Mouse (Mus musculus) heart, adult 18-20 months (tissue): ENCODE measurements around the gene Nr1i3. TPM values are rescaled to one million over a fixed set of nuclear protein-coding genes. Genes with fewer than 3 reads are reported as not detected.

Experiments
- DNase-seq, 2 experiments: peaks; one replicate each; pipeline ENCODE4 v3.0.0; 2021 to 2022; ENCODE audit warnings: mixed read lengths in 1 of 2
- total RNA-seq, 2 experiments: library from RNA; stranded (reverse); gene quantifications; 2 replicates each; pipeline ENCODE4 v1.2.3; 2021

The Nr1i3 gene
- total RNA-seq, 2 experiments from 2014 or later: not detected

- no peak for DNase-seq
Measured at GRCm38 (mm10) chr1:171195046-171195822, 18.5 kb upstream of the Nr1i3 start.

- DNase-seq: peak; percentile 81 to 88
Measured at GRCm38 (mm10) chr1:171195887-171196397, 17.8 kb upstream of the Nr1i3 start, which contains the start of gene Pcp4l1. TSS of gene Pcp4l1 (minus strand) at chr1:171196268.

GRCm38 (mm10) chr1:171199532-171199931 lies 14.2 kb upstream of the Nr1i3 start:
- DNase-seq: no peak

GRCm38 (mm10) chr1:171200769-171201168 lies 13.0 kb upstream of the Nr1i3 start:
- no peak for DNase-seq

- DNase-seq: no peak
Measured at GRCm38 (mm10) chr1:171203471-171204248, 10.1 kb upstream of the Nr1i3 start.

- DNase-seq: no peak
Measured at GRCm38 (mm10) chr1:171204249-171204644, 9.5 kb upstream of the Nr1i3 start.

GRCm38 (mm10) chr1:171205704-171206493 lies 7.9 kb upstream of the Nr1i3 start:
- DNase-seq: peak; percentile 52 to 74

GRCm38 (mm10) chr1:171209409-171209808 lies 4.4 kb upstream of the Nr1i3 start:
- no peak for DNase-seq

- peak in 1 of 2 experiments; percentile 18 for DNase-seq
Measured at GRCm38 (mm10) chr1:171212854-171213253, 916 bp upstream of the Nr1i3 start.

GRCm38 (mm10) chr1:171216241-171216955 lies 2.6 kb downstream of the Nr1i3 start:
- no peak for DNase-seq

GRCm38 (mm10) chr1:171220871-171221270 lies 7.1 kb downstream of the Nr1i3 start:
- peak; percentile 84 to 93 for DNase-seq

- DNase-seq: peak in 1 of 2 experiments; percentile 18
Measured at GRCm38 (mm10) chr1:171221281-171222193, 7.8 kb downstream of the Nr1i3 start.

GRCm38 (mm10) chr1:171222238-171223155 lies 8.7 kb downstream of the Nr1i3 start, which contains the start of gene Tomm40l:
TSS of gene Tomm40l (minus strand) at chr1:171222514.
- peak; percentile 96 to 99 for DNase-seq

GRCm38 (mm10) chr1:171223168-171223567 lies 9.4 kb downstream of the Nr1i3 start:
- no peak for DNase-seq

GRCm38 (mm10) chr1:171223796-171224195 lies 10.0 kb downstream of the Nr1i3 start:
- peak; percentile 56 to 61 for DNase-seq

- DNase-seq: no peak
Measured at GRCm38 (mm10) chr1:171224857-171225256, 11.1 kb downstream of the Nr1i3 start, which contains the start of gene Apoa2. TSS of gene Apoa2 (plus strand) at chr1:171225054.

GRCm38 (mm10) chr1:171226780-171227179 lies 13.0 kb downstream of the Nr1i3 start:
- DNase-seq: no peak

- no peak for DNase-seq
Measured at GRCm38 (mm10) chr1:171227879-171228278, 14.1 kb downstream of the Nr1i3 start.

- no peak for DNase-seq
Measured at GRCm38 (mm10) chr1:171229750-171230149, 16.0 kb downstream of the Nr1i3 start.
